Comparison of ENCODE assay signal across 7 mouse cellular contexts in genomic region chr2:164877376-164878215, GRCm38 (mm10). TPM values are rescaled to one million over a fixed set of nuclear protein-coding genes. Genes with fewer than 3 reads are reported as not detected.
A peak's percentile ranks its signal among the peaks of the same experiment; 100 is the strongest.
DNase-seq lines count a peak whose midpoint lies in the region; ATAC-seq and TF ChIP-seq lines count a peak whose summit lies in the region.
"Not testable (repeated sequence)": the region's sequence is repeated elsewhere in the genome, so short reads cannot be mapped to it uniquely, and the experiment has no call there.

No protein-coding gene starts in this region.

- peak overlapping the region; percentile 94 for H3K4me3 ChIP-seq in forebrain, embryonic 10.5 days
- H3K4me3 ChIP-seq in heart, embryonic 13.5 days: peak overlapping the region; percentile 94
- peak overlapping the region; percentile 93 for H3K4me3 ChIP-seq in intestine, embryonic 14.5 days (ENCODE audit: low read depth, low read length)
- H3K4me3 ChIP-seq in limb, embryonic 12.5 days (replicated peaks): peak overlapping the region; percentile 87
- H3K4me3 ChIP-seq in lung, embryonic 15.5 days: peak overlapping the region; percentile 93
- H3K4me3 ChIP-seq in myocyte: peak overlapping the region; percentile 82

- not testable (repeated sequence) for H3K36me3 ChIP-seq in forebrain, embryonic 10.5 days (replicated peaks); heart, embryonic 13.5 days; intestine, embryonic 14.5 days (ENCODE audit: control insufficient read depth, insufficient read depth, low read length); limb, embryonic 12.5 days; lung, embryonic 15.5 days; myocyte (ENCODE audit: control insufficient read depth, insufficient read depth)

- ATAC-seq in heart, embryonic 13.5 days (ENCODE audit: extremely low read depth, insufficient number of reproducible peaks, low FRiP score, low TSS enrichment); intestine, embryonic 14.5 days (replicated peaks; ENCODE audit: low FRiP score, low TSS enrichment, low read depth); limb, embryonic 12.5 days (ENCODE audit: insufficient number of reproducible peaks, insufficient read depth, low FRiP score, low TSS enrichment, low read depth); lung, embryonic 15.5 days (ENCODE audit: borderline replicate concordance, extremely low read depth, low FRiP score, low TSS enrichment): not testable (repeated sequence)

- 73% methylated on average over 11 of the region's 11 CpGs for WGBS in forebrain, embryonic 10.5 days
- 72% methylated on average over 11 of the region's 11 CpGs for WGBS in heart, embryonic 13.5 days
- 76% methylated on average over 11 of the region's 11 CpGs for WGBS in intestine, embryonic 14.5 days
- 75% methylated on average over 11 of the region's 11 CpGs for WGBS in limb, embryonic 12.5 days
- 66% methylated on average over 11 of the region's 11 CpGs for WGBS in lung, embryonic 15.5 days

- DNase-seq in R1 (ENCODE audit: low read depth, low spot score): peak; percentile 48
- DNase-seq in forebrain, embryonic 10.5 days (ENCODE audit: extremely low spot score, low spot score); intestine, embryonic 14.5 days (ENCODE audit: low spot score): not testable (repeated sequence)

- not testable (repeated sequence) for H3K27me3 ChIP-seq in forebrain, embryonic 10.5 days (ENCODE audit: poor library complexity, severe bottlenecking); heart, embryonic 13.5 days (replicated peaks); intestine, embryonic 14.5 days (replicated peaks; ENCODE audit: control insufficient read depth, insufficient read depth, low read length); limb, embryonic 12.5 days; lung, embryonic 15.5 days; myocyte (ENCODE audit: control insufficient read depth, insufficient read depth, insufficient read length)

- TF ChIP-seq POLR2A in myocyte (IDR thresholded peaks at IDR 0.05; ENCODE audit: insufficient read length, low read depth): peak; percentile 43

- H3ac ChIP-seq in myocyte (ENCODE audit: control insufficient read depth, insufficient read length): not testable (repeated sequence)

- H3K4me2 ChIP-seq in heart, embryonic 13.5 days: peak overlapping the region; percentile 79
- H3K4me2 ChIP-seq in intestine, embryonic 14.5 days (ENCODE audit: low read length): peak overlapping the region; percentile 61
- peak overlapping the region; percentile 88 for H3K4me2 ChIP-seq in limb, embryonic 12.5 days
- H3K4me2 ChIP-seq in lung, embryonic 15.5 days: peak overlapping the region; percentile 85
- H3K4me2 ChIP-seq in myocyte (ENCODE audit: low read depth): peak overlapping the region; percentile 78

- peaks cover 30% of the 10 kb centered on the region for H3K79me2 ChIP-seq in myocyte (ENCODE audit: control insufficient read depth, insufficient read depth)

- H3K27ac ChIP-seq in forebrain, embryonic 10.5 days; intestine, embryonic 14.5 days (ENCODE audit: low read depth); limb, embryonic 12.5 days: not testable (repeated sequence)
- peak overlapping the region; percentile 100 for H3K27ac ChIP-seq in heart, embryonic 13.5 days (replicated peaks)
- peak overlapping the region; percentile 100; the same call in 1 of the 2 replicates for H3K27ac ChIP-seq in lung, embryonic 15.5 days

- peaks cover 47% of the 10 kb centered on the region for H3K4me1 ChIP-seq in forebrain, embryonic 10.5 days
- peaks cover 41% of the 10 kb centered on the region for H3K4me1 ChIP-seq in heart, embryonic 13.5 days
- H3K4me1 ChIP-seq in intestine, embryonic 14.5 days (replicated peaks; ENCODE audit: control insufficient read depth, insufficient read depth, low read length): peaks cover 22% of the 10 kb centered on the region
- H3K4me1 ChIP-seq in limb, embryonic 12.5 days (replicated peaks): peaks cover 35% of the 10 kb centered on the region
- peaks cover 39% of the 10 kb centered on the region for H3K4me1 ChIP-seq in lung, embryonic 15.5 days

- H3K9ac ChIP-seq in heart, embryonic 13.5 days: peak overlapping the region; percentile 100; the same call in 1 of the 2 replicates
- not testable (repeated sequence) for H3K9ac ChIP-seq in intestine, embryonic 14.5 days (ENCODE audit: low read length); limb, embryonic 12.5 days (replicated peaks); lung, embryonic 15.5 days

- not testable (repeated sequence) for H3K9me3 ChIP-seq in forebrain, embryonic 10.5 days; heart, embryonic 13.5 days; intestine, embryonic 14.5 days (ENCODE audit: control insufficient read depth, low read length); limb, embryonic 12.5 days; lung, embryonic 15.5 days

TF ChIP-seq in myocyte, 11 proteins besides CTCF, POLR2A, EP300 and RAD21:
- peak; percentile 72 for TF ChIP-seq POLR2AphosphoS2 (IDR thresholded peaks at IDR 0.05; ENCODE audit: insufficient read length, low read depth)

RNA-seq across cellular contexts. Expression of gene Pcif1, which starts 1.5 kb away (rescaled TPM):
- polyA plus RNA-seq in forebrain, embryonic 10.5 days (2016; fragmentation: Nextera tagmentation; extraction: Ambion mirVana): 78.3 and 84.6 TPM in 2 replicates
- 56.0 and 63.1 TPM in 2 replicates for polyA plus RNA-seq in heart, embryonic 13.5 days (2015; fragmentation: Nextera tagmentation; extraction: Ambion mirVana)
- 76.0 and 85.5 TPM in 2 replicates for polyA plus RNA-seq in intestine, embryonic 14.5 days (2014; fragmentation: Nextera tagmentation; extraction: Ambion mirVana)
- polyA plus RNA-seq in limb, embryonic 12.5 days (2016; fragmentation: Nextera tagmentation; extraction: Ambion mirVana): 82.6 and 97.6 TPM in 2 replicates
- polyA plus RNA-seq in lung, embryonic 15.5 days (2015; fragmentation: Nextera tagmentation; extraction: Ambion mirVana): 74.4 and 75.2 TPM in 2 replicates
- 43.2 TPM for polyA plus RNA-seq in myocyte (2012; fragmentation: generic; extraction: Trizol)

RNA-seq across cellular contexts. Expression of gene Pltp, which starts 20.1 kb away (rescaled TPM):
- polyA plus RNA-seq in forebrain, embryonic 10.5 days (2016; fragmentation: Nextera tagmentation; extraction: Ambion mirVana): 36.6 and 40.0 TPM in 2 replicates
- 11.8 and 14.9 TPM in 2 replicates for polyA plus RNA-seq in heart, embryonic 13.5 days (2015; fragmentation: Nextera tagmentation; extraction: Ambion mirVana)
- 25.7 and 28.1 TPM in 2 replicates for polyA plus RNA-seq in intestine, embryonic 14.5 days (2014; fragmentation: Nextera tagmentation; extraction: Ambion mirVana)
- polyA plus RNA-seq in limb, embryonic 12.5 days (2016; fragmentation: Nextera tagmentation; extraction: Ambion mirVana): 32.6 and 37.0 TPM in 2 replicates
- 149 and 169 TPM in 2 replicates for polyA plus RNA-seq in lung, embryonic 15.5 days (2015; fragmentation: Nextera tagmentation; extraction: Ambion mirVana)
- 117 TPM for polyA plus RNA-seq in myocyte (2012; fragmentation: generic; extraction: Trizol)

RNA-seq across cellular contexts. Expression of gene Zfp335, which starts 34.0 kb away (rescaled TPM):
- polyA plus RNA-seq in forebrain, embryonic 10.5 days (2016; fragmentation: Nextera tagmentation; extraction: Ambion mirVana): 16.0 and 16.6 TPM in 2 replicates
- polyA plus RNA-seq in heart, embryonic 13.5 days (2015; fragmentation: Nextera tagmentation; extraction: Ambion mirVana): 8.8 and 9.2 TPM in 2 replicates
- polyA plus RNA-seq in intestine, embryonic 14.5 days (2014; fragmentation: Nextera tagmentation; extraction: Ambion mirVana): 12.7 and 14.3 TPM in 2 replicates
- 14.4 and 17.4 TPM in 2 replicates for polyA plus RNA-seq in limb, embryonic 12.5 days (2016; fragmentation: Nextera tagmentation; extraction: Ambion mirVana)
- polyA plus RNA-seq in lung, embryonic 15.5 days (2015; fragmentation: Nextera tagmentation; extraction: Ambion mirVana): 12.4 and 13.2 TPM in 2 replicates
- polyA plus RNA-seq in myocyte (2012; fragmentation: generic; extraction: Trizol): 11.1 TPM

RNA-seq across cellular contexts. Expression of gene Neurl2, which starts 44.3 kb away (rescaled TPM):
- polyA plus RNA-seq in forebrain, embryonic 10.5 days (2016; fragmentation: Nextera tagmentation; extraction: Ambion mirVana): 3.9 and 4.5 TPM in 2 replicates
- 44.5 and 46.7 TPM in 2 replicates for polyA plus RNA-seq in heart, embryonic 13.5 days (2015; fragmentation: Nextera tagmentation; extraction: Ambion mirVana)
- polyA plus RNA-seq in intestine, embryonic 14.5 days (2014; fragmentation: Nextera tagmentation; extraction: Ambion mirVana): 6.7 and 7.7 TPM in 2 replicates
- 6.3 and 6.8 TPM in 2 replicates for polyA plus RNA-seq in limb, embryonic 12.5 days (2016; fragmentation: Nextera tagmentation; extraction: Ambion mirVana)
- polyA plus RNA-seq in lung, embryonic 15.5 days (2015; fragmentation: Nextera tagmentation; extraction: Ambion mirVana): 6.6 and 7.5 TPM in 2 replicates
- polyA plus RNA-seq in myocyte (2012; fragmentation: generic; extraction: Trizol): 23.5 TPM

RNA-seq across cellular contexts. Expression of gene Ctsa, which starts 44.9 kb away (rescaled TPM):
- 77.8 and 80.4 TPM in 2 replicates for polyA plus RNA-seq in forebrain, embryonic 10.5 days (2016; fragmentation: Nextera tagmentation; extraction: Ambion mirVana)
- polyA plus RNA-seq in heart, embryonic 13.5 days (2015; fragmentation: Nextera tagmentation; extraction: Ambion mirVana): 171 and 180 TPM in 2 replicates
- polyA plus RNA-seq in intestine, embryonic 14.5 days (2014; fragmentation: Nextera tagmentation; extraction: Ambion mirVana): 155 and 168 TPM in 2 replicates
- polyA plus RNA-seq in limb, embryonic 12.5 days (2016; fragmentation: Nextera tagmentation; extraction: Ambion mirVana): 103 and 107 TPM in 2 replicates
- polyA plus RNA-seq in lung, embryonic 15.5 days (2015; fragmentation: Nextera tagmentation; extraction: Ambion mirVana): 131 and 139 TPM in 2 replicates
- polyA plus RNA-seq in myocyte (2012; fragmentation: generic; extraction: Trizol): 202 TPM
